Mouse (Mus musculus): ENCODE data around the gene Gm49405.

Gm49405 gene

GRCm38 (mm10) chr19:3988066-3988465 lies 12.4 kb upstream of the Gm49405 start:
- DNase-seq = no peak

- DNase-seq = no peak
Measured at GRCm38 (mm10) chr19:3988750-3989149, 11.7 kb upstream of the Gm49405 start.

- no peak for DNase-seq
Measured at GRCm38 (mm10) chr19:3990804-3991203, 9.6 kb upstream of the Gm49405 start.

- DNase-seq = no peak
Measured at GRCm38 (mm10) chr19:3991562-3991961, 8.9 kb upstream of the Gm49405 start.

- no peak for DNase-seq
Measured at GRCm38 (mm10) chr19:3991966-3992365, 8.5 kb upstream of the Gm49405 start.

- no peak for DNase-seq
Measured at GRCm38 (mm10) chr19:3992416-3992815, 8.0 kb upstream of the Gm49405 start, which contains the start of gene Tbx10. Gene Tbx10 (plus strand): TSS chr19:3992752.

GRCm38 (mm10) chr19:3994932-3995331 lies 5.5 kb upstream of the Gm49405 start:
- DNase-seq = no peak

- DNase-seq = no peak
Measured at GRCm38 (mm10) chr19:3995505-3995904, 4.9 kb upstream of the Gm49405 start.

- DNase-seq = no peak
Measured at GRCm38 (mm10) chr19:3996106-3996505, 4.3 kb upstream of the Gm49405 start.

- no peak for DNase-seq
Measured at GRCm38 (mm10) chr19:3996747-3997146, 3.7 kb upstream of the Gm49405 start.

GRCm38 (mm10) chr19:3997231-3997630 lies 3.2 kb upstream of the Gm49405 start:
- no peak for DNase-seq

- DNase-seq = no peak
Measured at GRCm38 (mm10) chr19:3998335-3998734, 2.1 kb upstream of the Gm49405 start.

- DNase-seq = no peak
Measured at GRCm38 (mm10) chr19:3999121-3999730, 1.2 kb upstream of the Gm49405 start.

- no peak for DNase-seq
Measured at GRCm38 (mm10) chr19:4000949-4001525, 611 bp downstream of the Gm49405 start.

- no peak for DNase-seq
Measured at GRCm38 (mm10) chr19:4001752-4002151, 1.3 kb downstream of the Gm49405 start.

GRCm38 (mm10) chr19:4003112-4003511 lies 2.7 kb downstream of the Gm49405 start, which contains the start of gene Doc2g:
Gene Doc2g (plus strand): TSS chr19:4003313.
- no peak for DNase-seq

GRCm38 (mm10) chr19:4003641-4004040 lies 3.2 kb downstream of the Gm49405 start:
- no peak for DNase-seq

GRCm38 (mm10) chr19:4004331-4004730 lies 3.9 kb downstream of the Gm49405 start:
- no peak for DNase-seq

GRCm38 (mm10) chr19:4005091-4005490 lies 4.7 kb downstream of the Gm49405 start:
- no peak for DNase-seq

GRCm38 (mm10) chr19:4005971-4006370 lies 5.5 kb downstream of the Gm49405 start:
- no peak for DNase-seq

- no peak for DNase-seq
Measured at GRCm38 (mm10) chr19:4011086-4011485, 10.7 kb downstream of the Gm49405 start.

- DNase-seq = peak; percentile 97 to 99
Measured at GRCm38 (mm10) chr19:4012432-4013022, 12.1 kb downstream of the Gm49405 start, which contains the start of gene Ndufv1. Gene Ndufv1 (minus strand): TSS chr19:4012806.

GRCm38 (mm10) chr19:4013066-4013465 lies 12.6 kb downstream of the Gm49405 start:
- no peak for DNase-seq

GRCm38 (mm10) chr19:4014802-4015201 lies 14.4 kb downstream of the Gm49405 start:
- no peak for DNase-seq

Measured in lung, postnatal 4 days (tissue).